Mouse (Mus musculus): Measurements from ENCODE around the gene Usp9x.

- TF ChIP-seq CTCF (conservative IDR thresholded peaks at IDR 0.05; ENCODE audit: low read length) = no peak
- TF ChIP-seq NANOG (IDR thresholded peaks at IDR 0.05; ENCODE audit: borderline replicate concordance, low read length) = no peak
- TF ChIP-seq POU5F1 (IDR thresholded peaks at IDR 0.05; ENCODE audit: borderline replicate concordance, low read length) = no peak
Measured at GRCm38 (mm10) chrX:13208404-13208803, 137.1 kb downstream of the Usp9x start.

Data from E14TG2a.4 (cell line).